Mouse (Mus musculus): Measurements from ENCODE around the gene Gm10306. TPM values are rescaled to one million over a fixed set of nuclear protein-coding genes. Genes with fewer than 3 reads are reported as not detected.

Gm10306 gene
- 0.16 and 0.21 TPM in 2 replicates for polyA plus RNA-seq (2012; rRNA removed)

DNA sequence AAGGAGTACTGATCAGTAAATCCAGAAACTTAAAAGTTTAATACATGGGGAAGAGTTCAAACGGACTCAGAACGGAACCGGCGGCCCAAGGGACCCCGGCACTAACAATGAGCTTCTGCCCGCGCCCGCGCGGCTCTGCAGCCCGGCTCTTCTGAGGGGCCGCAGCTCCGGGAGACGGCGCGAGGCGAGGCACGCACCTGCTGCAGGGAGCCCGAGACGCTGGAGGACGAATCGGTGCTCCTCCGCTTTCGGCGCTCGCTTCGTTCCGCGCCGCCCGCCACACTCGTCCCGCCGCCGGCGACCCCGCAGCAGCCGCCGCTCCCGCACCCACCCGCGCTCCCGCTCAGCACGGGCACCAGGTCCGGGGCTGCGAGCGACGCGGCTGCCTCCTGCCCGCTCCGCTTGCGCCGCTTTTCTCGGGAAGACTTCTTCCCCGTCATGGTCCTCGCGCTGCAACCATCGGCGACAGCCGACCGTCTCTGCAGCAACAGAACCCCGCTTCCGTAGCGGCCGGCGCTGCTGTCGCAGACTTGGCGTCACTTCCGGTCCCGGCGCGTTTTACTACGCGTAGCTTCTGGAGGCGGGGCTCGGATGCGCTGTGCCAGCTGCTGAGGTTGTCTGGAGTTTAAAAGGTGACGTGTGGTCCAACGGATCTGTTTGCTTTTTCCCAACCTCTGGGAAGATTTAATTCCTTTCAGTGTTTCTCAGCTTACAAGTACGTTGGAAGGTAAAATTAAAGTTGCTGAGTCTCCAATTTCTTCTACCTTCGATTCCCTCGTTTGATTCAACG lies at the start of gene Gm10306, which contains the start of gene Caap1:
Gene Gm10306 (plus strand): TSS at position 282 of the 790 bp plus-strand sequence.
Gene Caap1 (minus strand): TSS at position 532 of the 790 bp plus-strand sequence.
- no peak for TF ChIP-seq CTCF (IDR thresholded peaks at IDR 0.05; ENCODE audit: borderline replicate concordance, extremely low read depth, insufficient read depth, insufficient read length)
- TF ChIP-seq POLR2A (IDR thresholded peaks at IDR 0.05; ENCODE audit: borderline replicate concordance, extremely low read depth, insufficient read depth, insufficient read length, poor library complexity, severe bottlenecking): peak; percentile 82; the same call in 1 of the 2 replicates

DNA sequence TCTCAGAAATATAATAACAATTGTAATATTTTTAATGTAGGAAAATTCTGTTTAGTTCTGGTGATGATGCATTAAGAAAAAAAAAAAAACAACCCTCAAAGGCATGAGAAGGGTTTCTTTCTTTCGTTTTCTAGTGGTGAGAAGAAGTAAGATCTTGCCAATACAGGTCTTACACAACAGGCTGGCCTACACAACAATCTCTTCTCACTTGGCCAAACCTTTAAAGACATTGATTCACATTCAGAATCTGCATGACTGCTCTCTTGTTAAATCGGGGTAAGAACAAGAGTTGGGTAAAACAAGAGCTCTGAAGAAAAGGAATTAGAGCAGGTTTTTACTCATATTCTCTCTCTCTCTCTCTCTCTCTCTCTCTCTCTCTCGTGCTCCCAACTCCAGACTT lies 41.0 kb upstream of the Gm10306 start:
- no peak for DNase-seq (ENCODE audit: low read depth)
- TF ChIP-seq POLR2A (IDR thresholded peaks at IDR 0.05; ENCODE audit: borderline replicate concordance, extremely low read depth, insufficient read depth, insufficient read length, poor library complexity, severe bottlenecking) (no peak), CTCF (IDR thresholded peaks at IDR 0.05; ENCODE audit: borderline replicate concordance, extremely low read depth, insufficient read depth, insufficient read length) (no peak)

More for the DNA sequence above, at the start of gene Gm10306, which contains the start of gene Caap1:
- DNase-seq (ENCODE audit: low read depth): peak; percentile 98

DNA sequence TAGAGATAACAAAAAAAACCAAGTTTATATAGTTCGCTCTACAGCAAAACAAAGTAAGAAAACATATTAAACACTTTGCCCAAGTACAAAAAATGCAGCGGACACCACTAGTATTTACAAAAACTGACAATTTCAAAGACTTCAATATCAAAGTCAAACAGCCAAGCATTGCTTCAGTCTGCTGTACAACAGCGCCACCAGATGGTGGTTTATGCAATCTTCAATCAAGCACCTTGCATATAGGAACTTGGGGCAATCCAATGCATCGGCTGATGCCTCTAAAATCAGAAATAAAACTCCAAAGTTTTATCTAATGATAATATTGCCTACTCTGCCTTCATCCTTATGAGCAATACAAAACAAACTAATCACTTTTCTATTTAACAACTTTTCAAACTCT lies 38.7 kb upstream of the Gm10306 start:
- peak; percentile 68; the same call in 1 of the 2 replicates for TF ChIP-seq CTCF (IDR thresholded peaks at IDR 0.05; ENCODE audit: borderline replicate concordance, extremely low read depth, insufficient read depth, insufficient read length)
- TF ChIP-seq POLR2A (IDR thresholded peaks at IDR 0.05; ENCODE audit: borderline replicate concordance, extremely low read depth, insufficient read depth, insufficient read length, poor library complexity, severe bottlenecking): no peak
- DNase-seq (ENCODE audit: low read depth): peak; percentile 89

DNA sequence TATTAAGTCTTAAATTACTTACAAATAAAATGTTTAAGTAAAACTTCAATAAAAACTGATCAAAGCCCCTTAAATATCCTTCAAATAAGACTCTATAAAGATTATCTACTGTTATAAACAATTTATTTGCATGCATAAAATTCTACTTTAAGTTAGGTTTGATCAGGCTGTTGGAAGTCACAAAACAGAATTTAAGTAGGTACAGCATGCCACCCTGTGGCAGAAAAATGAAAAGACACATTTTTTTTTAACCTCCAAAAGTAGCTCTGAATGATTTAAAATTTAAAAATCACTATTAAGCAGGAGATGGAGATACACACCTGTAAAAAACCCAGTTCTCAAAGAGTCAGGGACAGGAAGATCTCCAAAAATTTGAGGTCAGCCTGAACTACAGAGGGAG lies 33.0 kb upstream of the Gm10306 start:
- TF ChIP-seq CTCF (IDR thresholded peaks at IDR 0.05; ENCODE audit: borderline replicate concordance, extremely low read depth, insufficient read depth, insufficient read length): no peak
- peak; percentile 55 for DNase-seq (ENCODE audit: low read depth)

DNA sequence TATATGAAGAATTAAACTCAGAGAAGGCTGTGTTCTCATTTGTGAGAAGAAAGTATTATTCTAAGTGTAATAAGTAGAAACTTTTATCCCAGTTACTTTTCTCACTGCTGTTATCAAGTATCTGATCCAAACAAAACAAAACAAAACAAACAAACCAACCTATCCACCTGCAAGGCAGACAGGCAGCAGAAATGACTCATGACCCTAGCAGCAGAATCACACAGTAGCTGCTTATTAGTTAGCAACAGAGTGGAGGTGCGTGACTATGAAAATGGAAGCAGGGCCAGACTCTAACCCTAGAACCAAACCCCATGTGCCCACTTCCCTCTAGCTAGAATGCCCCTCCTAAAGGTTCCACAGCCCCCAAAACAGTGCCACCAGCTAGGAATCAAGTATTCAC lies 26.9 kb upstream of the Gm10306 start:
- TF ChIP-seq CTCF (IDR thresholded peaks at IDR 0.05; ENCODE audit: borderline replicate concordance, extremely low read depth, insufficient read depth, insufficient read length): no peak
- TF ChIP-seq POLR2A (IDR thresholded peaks at IDR 0.05; ENCODE audit: borderline replicate concordance, extremely low read depth, insufficient read depth, insufficient read length, poor library complexity, severe bottlenecking): no peak

DNA sequence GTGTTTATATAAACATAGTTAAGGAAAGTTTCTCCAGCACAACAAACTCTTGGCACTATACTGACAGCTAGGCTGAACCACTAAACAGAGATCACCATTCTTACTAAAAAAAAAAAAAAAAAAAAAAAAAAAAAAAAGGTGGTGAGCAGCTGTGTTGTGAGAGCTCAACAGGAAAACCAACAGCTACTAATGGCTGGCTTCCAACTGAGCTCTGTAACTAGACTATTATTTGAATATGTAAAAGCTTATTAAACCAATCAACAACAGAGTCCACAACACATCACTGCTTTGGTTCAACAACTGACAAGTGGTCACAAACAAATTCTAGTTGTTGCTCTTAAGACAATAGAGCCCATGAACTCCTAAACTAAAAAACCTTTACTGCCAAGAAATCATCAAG lies 23.1 kb upstream of the Gm10306 start:
- DNase-seq (ENCODE audit: low read depth): peak; percentile 62
- TF ChIP-seq POLR2A (IDR thresholded peaks at IDR 0.05; ENCODE audit: borderline replicate concordance, extremely low read depth, insufficient read depth, insufficient read length, poor library complexity, severe bottlenecking) (no peak), CTCF (IDR thresholded peaks at IDR 0.05; ENCODE audit: borderline replicate concordance, extremely low read depth, insufficient read depth, insufficient read length) (no peak)

More for the DNA sequence above, 26.9 kb upstream of the Gm10306 start:
- DNase-seq (ENCODE audit: low read depth): no peak

DNA sequence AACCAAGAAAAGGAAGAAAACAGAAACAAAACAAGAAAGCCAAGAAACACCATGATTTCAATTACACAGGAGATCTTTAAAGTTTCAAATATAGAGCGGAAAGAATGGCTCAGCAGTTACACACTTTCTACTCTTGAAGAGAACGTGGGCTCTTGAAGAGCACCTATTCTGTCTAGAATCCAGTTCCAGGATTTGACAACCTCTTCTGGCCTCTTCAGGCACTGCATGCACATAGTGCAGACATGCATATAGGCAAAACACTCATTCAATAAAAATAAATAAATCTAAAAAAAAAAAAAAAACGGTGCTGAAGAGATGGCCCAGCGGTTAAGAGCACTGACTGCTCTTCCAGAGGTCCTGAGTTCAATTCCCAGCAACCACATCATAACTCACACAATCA lies 13.3 kb upstream of the Gm10306 start:
- TF ChIP-seq CTCF (IDR thresholded peaks at IDR 0.05; ENCODE audit: borderline replicate concordance, extremely low read depth, insufficient read depth, insufficient read length) (no peak), POLR2A (IDR thresholded peaks at IDR 0.05; ENCODE audit: borderline replicate concordance, extremely low read depth, insufficient read depth, insufficient read length, poor library complexity, severe bottlenecking) (no peak)
- DNase-seq (ENCODE audit: low read depth): no peak

DNA sequence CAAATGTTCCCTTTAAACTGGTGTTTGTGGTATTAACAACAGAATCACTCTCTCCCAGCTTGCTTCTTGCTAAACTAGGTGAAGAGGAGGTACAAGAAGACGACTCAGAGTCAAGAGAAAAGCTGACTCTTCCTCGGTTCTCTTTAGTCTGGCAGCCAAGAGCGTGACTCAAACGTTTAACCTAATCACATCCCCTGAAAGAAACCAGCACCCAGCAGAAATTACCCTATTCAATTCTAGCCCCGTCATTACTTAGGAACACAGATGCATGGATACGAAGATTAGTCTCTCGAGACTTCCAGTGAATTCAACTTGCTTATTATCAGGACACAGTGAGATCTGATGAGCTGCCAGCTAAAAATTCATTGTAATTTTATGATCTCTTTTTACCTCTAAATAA lies 12.0 kb upstream of the Gm10306 start:
- TF ChIP-seq POLR2A (IDR thresholded peaks at IDR 0.05; ENCODE audit: borderline replicate concordance, extremely low read depth, insufficient read depth, insufficient read length, poor library complexity, severe bottlenecking) (no peak), CTCF (IDR thresholded peaks at IDR 0.05; ENCODE audit: borderline replicate concordance, extremely low read depth, insufficient read depth, insufficient read length) (no peak)
- DNase-seq (ENCODE audit: low read depth): no peak

DNA sequence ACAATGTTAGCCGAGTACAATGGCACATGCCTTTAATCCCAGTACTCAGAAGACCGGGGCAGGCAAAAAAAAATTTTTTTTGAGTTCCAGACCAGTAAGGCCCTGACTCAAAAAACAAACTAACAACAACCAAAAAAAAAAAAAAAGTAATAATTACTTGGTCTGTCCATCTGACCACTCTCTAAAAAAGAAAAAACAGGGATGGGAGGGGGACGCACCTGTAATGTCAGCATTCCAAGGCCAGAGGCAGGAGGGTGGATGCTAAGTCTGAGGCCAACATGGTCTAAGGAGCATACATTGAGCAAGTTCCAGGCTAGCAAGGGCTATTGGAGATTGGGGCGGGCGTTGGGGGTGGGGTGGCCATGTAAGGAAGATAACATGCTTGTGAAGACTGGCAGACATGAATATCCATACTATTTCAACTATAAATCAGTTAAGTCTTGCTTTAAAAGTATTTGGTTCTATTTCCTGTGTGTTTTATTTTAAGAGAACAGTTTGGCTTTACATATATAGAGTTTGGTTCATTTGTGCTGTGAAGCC lies 1.3 kb upstream of the Gm10306 start:
- DNase-seq (ENCODE audit: low read depth): no peak
- TF ChIP-seq POLR2A (IDR thresholded peaks at IDR 0.05; ENCODE audit: borderline replicate concordance, extremely low read depth, insufficient read depth, insufficient read length, poor library complexity, severe bottlenecking) (no peak), CTCF (IDR thresholded peaks at IDR 0.05; ENCODE audit: borderline replicate concordance, extremely low read depth, insufficient read depth, insufficient read length) (no peak)

DNA sequence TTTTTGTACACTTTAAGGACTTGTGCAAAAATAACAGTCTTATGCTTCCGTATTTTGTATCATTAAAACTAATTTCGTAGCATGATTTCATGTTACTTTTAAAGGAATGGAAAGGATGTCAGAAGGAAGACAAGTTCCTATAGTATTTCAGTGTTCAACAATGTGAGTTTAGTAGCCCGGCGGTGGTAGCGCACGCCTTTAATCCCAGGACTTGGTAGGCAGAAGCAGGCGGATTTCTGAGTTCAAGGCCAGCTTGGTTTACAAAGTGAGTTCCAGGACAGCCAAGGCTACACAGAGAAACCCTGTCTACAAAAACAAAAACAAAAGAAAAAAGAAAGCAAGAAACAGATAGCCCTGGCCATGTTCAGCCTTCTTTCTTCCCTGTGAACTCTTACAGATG lies 799 bp downstream of the Gm10306 start:
- TF ChIP-seq POLR2A (IDR thresholded peaks at IDR 0.05; ENCODE audit: borderline replicate concordance, extremely low read depth, insufficient read depth, insufficient read length, poor library complexity, severe bottlenecking) (no peak), CTCF (IDR thresholded peaks at IDR 0.05; ENCODE audit: borderline replicate concordance, extremely low read depth, insufficient read depth, insufficient read length) (no peak)
- no peak for DNase-seq (ENCODE audit: low read depth)

DNA sequence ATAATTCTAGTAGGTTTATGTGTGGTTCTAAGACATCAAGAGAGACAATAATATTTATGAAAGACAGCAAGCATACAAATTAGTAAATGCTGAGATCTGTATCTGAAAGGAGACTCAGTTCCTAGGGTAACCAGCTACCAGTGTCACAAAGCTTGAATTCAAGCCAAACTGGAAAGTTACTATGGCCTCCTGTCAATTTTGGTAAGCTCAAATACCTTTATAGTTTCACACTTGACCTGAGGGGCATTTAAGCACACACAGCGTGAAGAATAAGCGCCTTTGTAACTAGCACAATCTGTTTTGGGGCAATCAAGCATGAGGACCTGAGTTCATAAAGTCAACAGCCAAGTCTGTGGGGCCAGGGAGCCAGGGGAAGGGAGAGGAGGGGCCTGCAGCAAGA lies 2.9 kb downstream of the Gm10306 start:
- TF ChIP-seq CTCF (IDR thresholded peaks at IDR 0.05; ENCODE audit: borderline replicate concordance, extremely low read depth, insufficient read depth, insufficient read length): no peak
- no peak for TF ChIP-seq POLR2A (IDR thresholded peaks at IDR 0.05; ENCODE audit: borderline replicate concordance, extremely low read depth, insufficient read depth, insufficient read length, poor library complexity, severe bottlenecking)
- no peak for DNase-seq (ENCODE audit: low read depth)

DNA sequence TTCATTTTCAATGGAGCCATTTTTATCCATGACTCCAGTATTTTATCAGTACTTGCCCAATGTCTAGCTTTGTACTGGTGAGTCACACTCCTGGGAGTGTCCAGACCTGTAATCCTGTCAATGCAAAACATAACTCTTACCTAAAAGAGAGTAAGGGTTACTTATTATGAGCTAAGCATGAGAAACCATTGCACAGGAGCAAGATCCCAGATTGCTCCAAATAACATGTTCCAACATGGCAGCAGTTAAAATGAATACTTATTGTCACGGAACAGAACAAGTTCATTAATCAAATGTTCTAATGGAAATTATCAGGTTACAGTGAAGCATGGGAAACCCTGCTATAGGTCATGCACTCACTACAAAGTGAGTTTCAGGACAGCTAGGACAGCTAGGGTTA lies 4.0 kb downstream of the Gm10306 start:
- TF ChIP-seq POLR2A (IDR thresholded peaks at IDR 0.05; ENCODE audit: borderline replicate concordance, extremely low read depth, insufficient read depth, insufficient read length, poor library complexity, severe bottlenecking) (no peak), CTCF (IDR thresholded peaks at IDR 0.05; ENCODE audit: borderline replicate concordance, extremely low read depth, insufficient read depth, insufficient read length) (no peak)
- no peak for DNase-seq (ENCODE audit: low read depth)

All from brain, embryonic 14.5 days (tissue).